Mouse (Mus musculus) kidney, adult 2 months (tissue): Measurements from ENCODE around the gene Wnk4. TPM values are rescaled to one million over a fixed set of nuclear protein-coding genes. Genes with fewer than 3 reads are reported as not detected.

ENCODE experiments used
- DNase-seq: peaks from one replicate; pipeline ENCODE4 v3.0.0; 2021
- H3K27ac ChIP-seq: fragments of 200-500 bp; 2 replicates; pipeline ENCODE4 v1.5.1; 2012; ENCODE audit warnings: low read depth, low read length, control low read depth, inconsistent platforms; ENCODE audit not compliant: insufficient read depth
- H3K27me3 ChIP-seq: fragments of 200-500 bp; replicated peaks from 2 replicates; pipeline ENCODE4 v1.6.1; 2012; ENCODE audit warnings: mild to moderate bottlenecking, moderate library complexity, low read length, inconsistent platforms; ENCODE audit not compliant: control insufficient read depth, insufficient read depth
- H3K36me3 ChIP-seq: fragments of 200-500 bp; 2 replicates; pipeline ENCODE4 v1.6.1; 2012; ENCODE audit warnings: mild to moderate bottlenecking, moderate library complexity, low read length, inconsistent platforms; ENCODE audit not compliant: control insufficient read depth, insufficient read depth
- H3K4me1 ChIP-seq: fragments of 200-500 bp; 2 replicates; pipeline ENCODE4 v1.6.1; 2011; ENCODE audit warnings: low read length; ENCODE audit not compliant: control insufficient read depth, insufficient read depth
- H3K4me3 ChIP-seq: fragments of 200-500 bp; 2 replicates; pipeline ENCODE4 v1.5.1; 2011; ENCODE audit warnings: mild to moderate bottlenecking, low read depth, low read length, control low read depth; ENCODE audit not compliant: insufficient read depth
- CTCF ChIP-seq: fragments of 200-500 bp; conservative IDR thresholded peaks from 2 replicates; pipeline ENCODE4 v1.5.1; 2011; ENCODE audit warnings: low read depth, mild to moderate bottlenecking, control low read depth, low read length, moderate library complexity, mixed read lengths; ENCODE audit not compliant: insufficient read depth, insufficient read length
- POLR2A ChIP-seq: fragments of 200-500 bp; IDR thresholded peaks from one replicate; pipeline ENCODE4 v1.6.1; 2011; ENCODE audit warnings: low read depth, low read length, control low read depth
- WGBS: fragments of 180-500 bp; shearing (Covaris S2); methylation state at CpG from one replicate; pipeline ENCODE4 v1.1.7; 2018; 5-methylcytosine and 5-hydroxymethylcytosine counted together
- polyA plus RNA-seq: library from polyadenylated mRNA; depleted of rRNA; stranded (reverse); fragments of >200 nt; gene quantifications from 2 replicates; pipeline ENCODE4 v1.2.3, GENCODE M21; 2012

Wnk4 gene
- polyA plus RNA-seq, 1 experiment, result 160 TPM

DNA sequence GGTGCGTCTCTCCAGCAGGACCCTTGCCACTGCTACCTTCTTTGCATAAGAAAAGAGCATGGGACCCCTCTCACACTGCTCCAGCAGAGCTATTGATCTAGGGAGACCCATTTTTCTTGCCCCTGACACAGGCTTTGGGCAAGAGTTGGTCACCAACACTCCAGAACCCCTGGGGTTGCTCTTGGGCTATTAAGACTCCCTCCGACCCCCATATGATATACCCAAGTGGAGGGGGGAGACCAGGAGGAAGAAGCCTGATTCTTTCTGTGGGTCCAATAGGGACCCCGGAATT is 3.6 kb downstream of the Wnk4 start:
- H3K27ac ChIP-seq, result peak overlapping the region; percentile 37
- H3K4me3 ChIP-seq, result peak overlapping the region; percentile 96
- 59% methylated on average over 3 of the region's 3 CpGs for WGBS
- H3K36me3 ChIP-seq, result peaks cover 3% of the 10 kb centered on the region; the same call in 1 of the 2 replicates
- no peaks in the 10 kb centered on the region for H3K27me3 ChIP-seq
- DNase-seq, result no peak
- no peak for TF ChIP-seq CTCF
- TF ChIP-seq POLR2A, result no peak
- H3K4me1 ChIP-seq, result peaks cover 11% of the 10 kb centered on the region

DNA sequence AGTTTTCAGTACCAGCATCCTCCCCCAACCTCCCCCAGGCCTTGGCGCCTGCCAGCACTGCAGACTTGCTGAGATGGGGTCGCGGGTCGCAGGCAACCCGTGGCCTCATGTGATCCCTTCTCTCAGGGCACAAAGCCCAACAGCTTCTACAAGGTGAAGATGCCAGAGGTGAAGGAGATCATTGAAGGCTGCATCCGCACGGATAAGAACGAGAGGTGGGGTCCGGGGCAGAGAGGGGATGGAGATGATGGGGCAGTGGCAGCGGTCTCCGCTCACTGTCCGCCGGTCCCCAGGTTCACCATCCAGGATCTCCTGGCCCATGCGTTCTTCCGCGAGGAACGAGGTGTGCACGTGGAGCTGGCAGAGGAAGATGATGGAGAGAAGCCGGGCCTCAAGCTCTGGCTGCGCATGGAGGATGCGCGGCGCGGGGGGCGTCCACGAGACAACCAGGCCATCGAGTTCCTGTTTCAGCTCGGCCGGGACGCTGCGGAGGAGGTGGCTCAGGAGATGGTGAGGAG is 4.6 kb downstream of the Wnk4 start:
- H3K4me1 ChIP-seq, result peaks cover 7% of the 10 kb centered on the region

DNA sequence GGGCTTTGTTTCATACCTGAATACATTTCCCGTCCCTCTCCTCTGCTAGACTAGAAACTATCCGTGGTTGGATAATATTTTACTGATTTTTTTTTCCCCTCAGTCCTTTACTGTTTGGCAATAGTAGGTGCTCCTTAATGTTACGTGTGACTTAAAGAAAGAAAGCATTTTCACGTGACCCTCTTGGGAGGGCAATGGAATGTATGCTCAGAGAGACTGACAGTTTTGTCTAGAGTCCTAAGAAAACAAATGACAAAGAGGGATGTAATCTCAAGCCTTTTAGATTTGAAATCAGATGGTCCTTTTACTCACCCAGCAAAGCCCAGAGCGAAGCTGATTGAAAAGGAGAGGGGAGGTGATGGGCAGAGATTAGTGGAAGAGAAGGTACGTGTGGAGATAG is 5.5 kb downstream of the Wnk4 start:
- 56% methylated on average over 6 of the region's 6 CpGs for WGBS
- Histone ChIP-seq H3K27ac (0 out of 2 replicates have a peak overlapping the region, but pooled peaks have one; percentile 30), H3K36me3 (peaks cover 3% of the 10 kb centered on the region; the same call in 1 of the 2 replicates), H3K4me3 (no peak overlapping the region), H3K4me1 (peaks cover 7% of the 10 kb centered on the region), H3K27me3 (no peaks in the 10 kb centered on the region)
- TF ChIP-seq POLR2A, result no peak
- no peak for TF ChIP-seq CTCF
- no peak for DNase-seq

More for the DNA sequence above, 4.6 kb downstream of the Wnk4 start:
- WGBS, result 39% methylated on average over 31 of the region's 31 CpGs
- Histone ChIP-seq H3K27me3 (no peaks in the 10 kb centered on the region), H3K36me3 (peaks cover 3% of the 10 kb centered on the region; the same call in 1 of the 2 replicates), H3K27ac (peak overlapping the region; percentile 22), H3K4me3 (peak overlapping the region; percentile 15)
- DNase-seq, result no peak
- TF ChIP-seq POLR2A (peak; percentile 17), CTCF (no peak)

DNA sequence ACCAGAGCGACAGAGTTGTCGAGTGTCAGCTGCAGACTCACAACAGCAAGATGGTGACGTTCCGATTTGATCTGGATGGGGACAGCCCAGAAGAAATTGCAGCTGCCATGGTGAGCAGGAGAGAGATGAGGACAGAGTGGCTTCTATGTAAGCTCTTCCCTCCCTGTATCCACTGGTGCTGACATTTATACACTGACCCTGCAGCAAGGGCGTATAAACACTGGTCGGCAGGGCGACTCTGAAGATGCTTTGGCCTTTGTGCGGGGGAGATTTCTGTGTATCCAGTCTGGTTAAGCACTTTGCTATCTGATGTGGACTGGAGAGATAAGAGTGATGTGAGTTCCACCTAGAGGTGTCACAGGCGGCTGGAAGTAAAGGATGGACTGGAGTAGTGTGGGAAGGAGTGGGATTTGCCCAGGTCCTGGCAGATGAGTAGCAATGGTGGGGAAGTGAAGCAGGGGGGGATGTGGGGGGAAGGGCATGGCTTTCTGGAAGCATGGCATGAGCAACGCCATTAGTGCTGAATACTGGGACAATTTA is 9.3 kb downstream of the Wnk4 start:
- Histone ChIP-seq H3K4me1 (no peaks in the 10 kb centered on the region; the same call in 1 of the 2 replicates), H3K36me3 (peaks cover 3% of the 10 kb centered on the region; the same call in 1 of the 2 replicates), H3K27ac (0 out of 2 replicates have a peak overlapping the region, but pooled peaks have one; percentile 32), H3K4me3 (no peak overlapping the region), H3K27me3 (no peaks in the 10 kb centered on the region)
- 43% methylated on average over 10 of the region's 10 CpGs for WGBS
- no peak for TF ChIP-seq POLR2A
- no peak for TF ChIP-seq CTCF
- DNase-seq, result no peak

DNA sequence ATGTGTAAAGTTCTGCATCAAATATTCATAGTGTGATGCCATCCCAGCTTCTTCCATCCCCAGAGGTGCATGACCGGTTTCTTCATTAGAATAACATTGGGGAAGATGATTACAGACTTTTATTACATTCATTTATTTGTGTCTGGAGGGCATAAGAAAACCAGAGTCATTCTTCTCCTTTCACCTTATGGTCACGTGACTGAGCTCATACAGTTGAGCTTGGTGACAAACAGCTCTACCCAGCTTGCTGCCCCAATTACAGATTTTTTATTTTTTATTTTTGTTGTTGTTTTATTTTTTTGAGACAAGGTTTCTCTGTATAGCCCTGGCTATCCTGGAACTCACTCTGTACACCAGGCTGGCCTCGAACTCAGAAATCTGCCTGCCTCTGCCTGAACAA is 12.1 kb downstream of the Wnk4 start:
- 77% methylated on average over 3 of the region's 3 CpGs for WGBS

DNA sequence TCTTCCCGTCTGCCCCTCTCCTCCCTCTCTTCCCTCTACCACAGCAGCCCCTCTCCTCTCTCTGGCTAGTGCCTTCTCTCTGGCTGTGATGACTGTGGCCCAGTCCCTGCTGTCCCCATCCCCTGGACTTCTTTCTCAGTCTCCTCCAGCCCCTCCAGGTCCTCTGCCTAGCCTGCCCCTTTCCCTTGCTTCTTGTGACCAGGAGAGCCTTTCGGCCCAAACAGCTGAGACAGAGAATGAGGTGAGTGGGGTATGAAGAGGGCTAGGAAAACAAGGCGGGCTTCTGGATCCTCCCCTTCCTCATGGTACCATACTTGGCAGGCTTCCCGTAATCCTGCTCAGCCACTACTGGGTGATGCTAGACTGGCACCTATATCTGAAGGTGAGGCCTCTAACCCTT is 14.9 kb downstream of the Wnk4 start:
- no peak for TF ChIP-seq POLR2A
- peaks cover 21% of the 10 kb centered on the region for H3K4me1 ChIP-seq
- no peaks in the 10 kb centered on the region for H3K27me3 ChIP-seq
- DNase-seq, result no peak
- WGBS, result 69% methylated on average over 4 of the region's 4 CpGs
- H3K4me3 ChIP-seq, result no peak overlapping the region
- no peaks in the 10 kb centered on the region; the same call in 1 of the 2 replicates for H3K36me3 ChIP-seq
- H3K27ac ChIP-seq, result peak overlapping the region; percentile 58

More for the DNA sequence above, 12.1 kb downstream of the Wnk4 start:
- Histone ChIP-seq H3K27ac (no peak overlapping the region), H3K27me3 (no peaks in the 10 kb centered on the region), H3K4me1 (peaks cover 19% of the 10 kb centered on the region), H3K36me3 (no peaks in the 10 kb centered on the region; the same call in 1 of the 2 replicates), H3K4me3 (no peak overlapping the region)
- DNase-seq, result no peak
- TF ChIP-seq CTCF, result no peak
- TF ChIP-seq POLR2A, result no peak

DNA sequence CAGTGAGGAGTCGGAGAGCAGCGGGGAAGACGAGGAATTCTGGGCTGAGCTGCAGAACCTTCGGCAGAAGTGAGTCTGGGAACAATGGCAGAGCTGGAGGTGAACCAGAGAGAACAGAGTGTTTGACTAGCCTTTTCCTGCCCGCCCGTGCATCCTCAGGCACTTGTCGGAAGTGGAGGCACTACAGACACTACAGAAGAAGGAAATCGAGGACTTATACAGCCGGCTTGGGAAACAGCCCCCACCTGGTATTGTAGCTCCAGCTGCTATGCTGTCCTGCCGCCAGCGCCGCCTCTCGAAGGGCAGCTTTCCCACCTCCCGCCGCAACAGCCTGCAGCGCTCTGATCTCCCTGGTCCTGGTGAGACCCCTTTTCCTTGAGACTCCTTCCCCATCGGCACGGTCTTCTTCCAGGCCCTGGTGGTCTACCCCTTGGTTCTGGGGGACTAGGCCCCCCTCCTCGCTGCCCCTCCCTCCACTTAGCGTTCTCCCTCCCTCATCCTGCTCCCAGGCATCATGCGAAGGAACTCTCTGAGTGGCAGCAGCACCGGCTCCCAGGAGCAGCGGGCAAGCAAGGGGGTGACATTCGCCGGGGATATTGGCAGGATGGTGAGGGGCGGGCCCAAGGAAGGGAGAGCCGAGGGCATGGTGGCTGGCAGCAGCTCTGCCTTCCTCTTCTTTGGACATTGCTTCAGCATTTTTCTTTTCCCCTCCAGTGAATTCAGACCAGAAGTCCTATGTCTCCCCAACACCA is 16.1 kb downstream of the Wnk4 start:
- TF ChIP-seq POLR2A (no peak), CTCF (no peak)

More for the DNA sequence above, 16.1 kb downstream of the Wnk4 start:
- peak; percentile 54 for DNase-seq
- H3K4me1 ChIP-seq, result peaks cover 25% of the 10 kb centered on the region
- H3K27me3 ChIP-seq, result no peaks in the 10 kb centered on the region
- 44% methylated on average over 27 of the region's 27 CpGs for WGBS
- H3K36me3 ChIP-seq, result no peaks in the 10 kb centered on the region; the same call in 1 of the 2 replicates
- no peak overlapping the region for H3K4me3 ChIP-seq
- H3K27ac ChIP-seq, result peak overlapping the region; percentile 89
